13 mouse cellular contexts compared by ENCODE assay signal in genomic region chr14:41000801-41001200, GRCm38 (mm10).
"Had no signal": no experiment of that assay in that cellular context is flagged by ENCODE, and none has a peak within 500 bp of the region (broad histone marks: within the 10 kb centered on the region; RNA-seq: fewer than 3 reads in every experiment).

No protein-coding gene starts in this region.

- DNase-seq: kidney, adult 18-20 months; kidney, postnatal 25 days; layer of hippocampus, adult 9-11 months; layer of hippocampus, postnatal 36 days; lung, adult 2 months; lung, postnatal 36 days; right cerebral cortex, postnatal 14 days; thymus, adult 2 months; thymus, postnatal 25 days had no signal

- H3K9me3 ChIP-seq: liver, embryonic 15.5 days; midbrain, embryonic 10.5 days; midbrain, embryonic 15.5 days; neural tube, embryonic 12.5 days had no signal

- H3K27me3 ChIP-seq: liver, embryonic 15.5 days; midbrain, embryonic 15.5 days; neural tube, embryonic 12.5 days had no signal

- H3K4me3 ChIP-seq: liver, embryonic 15.5 days; midbrain, embryonic 10.5 days; midbrain, embryonic 15.5 days; neural tube, embryonic 12.5 days had no signal

- H3K27ac ChIP-seq: liver, embryonic 15.5 days; midbrain, embryonic 10.5 days; midbrain, embryonic 15.5 days; neural tube, embryonic 12.5 days had no signal
